Mouse (Mus musculus) lung, postnatal 14 days (tissue): ENCODE measurements at regions not wholly inside any gene's neighbourhood (a gene's known extent, or its start where the extent isn't known, plus 50 kb on each side); places are given as distances from the start of the nearest gene placed in this dataset.

Experiments
- DNase-seq: peaks from one replicate; pipeline ENCODE4 v3.0.0; 2021

GRCm38 (mm10) chr10:43751881-43752675 is 149.5 kb downstream of the Qrsl1 start:
- peak; percentile 76 for DNase-seq

GRCm38 (mm10) chr10:43756881-43757565 is 144.5 kb downstream of the Qrsl1 start:
- DNase-seq, result no peak

GRCm38 (mm10) chr10:43758124-43759025 is 143.2 kb downstream of the Qrsl1 start:
- DNase-seq, result peak; percentile 35

GRCm38 (mm10) chr10:43759186-43759905 is 142.2 kb downstream of the Qrsl1 start:
- no peak for DNase-seq

GRCm38 (mm10) chr10:43759906-43760281 is 141.7 kb downstream of the Qrsl1 start:
- DNase-seq, result no peak

- no peak for DNase-seq
These were observed 139.5 kb downstream of the Qrsl1 start for GRCm38 (mm10) chr10:43761979-43762570.

GRCm38 (mm10) chr10:43764581-43764980 is 137.0 kb downstream of the Qrsl1 start:
- DNase-seq, result no peak

GRCm38 (mm10) chr10:43765275-43765674 is 136.3 kb downstream of the Qrsl1 start:
- no peak for DNase-seq

GRCm38 (mm10) chr10:43765829-43766486 is 135.6 kb downstream of the Qrsl1 start:
- DNase-seq, result no peak

- no peak for DNase-seq
These were observed 133.4 kb downstream of the Qrsl1 start for GRCm38 (mm10) chr10:43767961-43768726.

GRCm38 (mm10) chr10:43769026-43769425 is 132.5 kb downstream of the Qrsl1 start:
- no peak for DNase-seq

- DNase-seq, result no peak
These were observed 125.7 kb downstream of the Qrsl1 start for GRCm38 (mm10) chr10:43775807-43776206.

- DNase-seq, result no peak
These were observed 123.6 kb downstream of the Qrsl1 start for GRCm38 (mm10) chr10:43777612-43778600.

GRCm38 (mm10) chr10:43780571-43780970 is 121.0 kb downstream of the Qrsl1 start:
- DNase-seq, result no peak

- no peak for DNase-seq
These were observed 118.2 kb downstream of the Qrsl1 start for GRCm38 (mm10) chr10:43783304-43783703.

- no peak for DNase-seq
These were observed 110.8 kb downstream of the Qrsl1 start for GRCm38 (mm10) chr10:43790780-43791179.

GRCm38 (mm10) chr10:43791525-43792021 is 110.0 kb downstream of the Qrsl1 start:
- DNase-seq, result no peak

GRCm38 (mm10) chr10:43792618-43793017 is 108.9 kb downstream of the Qrsl1 start:
- DNase-seq, result no peak

- no peak for DNase-seq
These were observed 107.0 kb downstream of the Qrsl1 start for GRCm38 (mm10) chr10:43794587-43794986.
